ENCODE assay signal across 35 mouse cellular contexts in genomic region chr2:25588227-25588907, GRCm38 (mm10). TPM values are rescaled to one million over a fixed set of nuclear protein-coding genes. Genes with fewer than 3 reads are reported as not detected.
DNase-seq lines count a peak whose midpoint lies in the region; ATAC-seq and TF ChIP-seq lines count a peak whose summit lies in the region.
"Had no signal": no experiment of that assay in that cellular context is flagged by ENCODE, and none has a peak within 500 bp of the region (broad histone marks: within the 10 kb centered on the region; RNA-seq: fewer than 3 reads in every experiment).

No protein-coding gene starts in this region.

- no peak overlapping the region for H3K9ac ChIP-seq in heart, embryonic 15.5 days
- H3K9ac ChIP-seq in kidney, embryonic 14.5 days (ENCODE audit: low read depth, low read length): no peak overlapping the region
- H3K9ac ChIP-seq: forebrain, embryonic 13.5 days; hindbrain, embryonic 14.5 days; kidney, embryonic 15.5 days; limb, embryonic 12.5 days; midbrain, embryonic 15.5 days had no signal

- no peaks in the 10 kb centered on the region for H3K9me3 ChIP-seq in heart, embryonic 15.5 days (replicated peaks)
- H3K9me3 ChIP-seq in heart, embryonic 10.5 days: no peaks in the 10 kb centered on the region
- no peaks in the 10 kb centered on the region for H3K9me3 ChIP-seq in megakaryocyte, embryonic 14.5 days
- no peaks in the 10 kb centered on the region for H3K9me3 ChIP-seq in kidney, embryonic 14.5 days (ENCODE audit: control insufficient read depth, low read length)
- H3K9me3 ChIP-seq: forebrain, embryonic 13.5 days; kidney, embryonic 15.5 days; limb, embryonic 12.5 days; midbrain, embryonic 10.5 days; midbrain, embryonic 15.5 days had no signal

- peaks cover 55% of the 10 kb centered on the region for H3K36me3 ChIP-seq in heart, embryonic 15.5 days
- H3K36me3 ChIP-seq in heart, embryonic 10.5 days: peaks cover 97% of the 10 kb centered on the region
- H3K36me3 ChIP-seq in megakaryocyte, embryonic 14.5 days (replicated peaks; ENCODE audit: low read length): peaks cover 97% of the 10 kb centered on the region
- H3K36me3 ChIP-seq in myocyte (ENCODE audit: control insufficient read depth, insufficient read depth): peaks cover 31% of the 10 kb centered on the region
- peaks cover 90% of the 10 kb centered on the region for H3K36me3 ChIP-seq in kidney, embryonic 14.5 days (ENCODE audit: control insufficient read depth, insufficient read depth, low read length)

- no peak overlapping the region for H3K4me3 ChIP-seq in heart, embryonic 15.5 days
- H3K4me3 ChIP-seq in heart, embryonic 10.5 days: no peak overlapping the region
- peak overlapping the region; percentile 35 for H3K4me3 ChIP-seq in megakaryocyte, embryonic 14.5 days (replicated peaks)
- H3K4me3 ChIP-seq in myocyte: no peak overlapping the region
- H3K4me3 ChIP-seq in kidney, embryonic 14.5 days (ENCODE audit: low read length): no peak overlapping the region
- H3K4me3 ChIP-seq: forebrain, embryonic 13.5 days; heart, adult 2 months; kidney, embryonic 15.5 days; left cerebral cortex, adult 2 months; limb, embryonic 12.5 days; midbrain, embryonic 10.5 days; midbrain, embryonic 15.5 days had no signal

- peaks cover 16% of the 10 kb centered on the region for H3K4me1 ChIP-seq in heart, embryonic 15.5 days (replicated peaks)
- peaks cover 11% of the 10 kb centered on the region for H3K4me1 ChIP-seq in heart, embryonic 10.5 days
- H3K4me1 ChIP-seq in megakaryocyte, embryonic 14.5 days: peaks cover 13% of the 10 kb centered on the region
- no peaks in the 10 kb centered on the region for H3K4me1 ChIP-seq in kidney, embryonic 14.5 days (ENCODE audit: control insufficient read depth, insufficient read depth, low read length)
- H3K4me1 ChIP-seq: forebrain, embryonic 13.5 days; kidney, embryonic 15.5 days; midbrain, embryonic 10.5 days; midbrain, embryonic 15.5 days had no signal

- H3K4me2 ChIP-seq in heart, embryonic 15.5 days: no peak overlapping the region
- H3K4me2 ChIP-seq in myocyte (ENCODE audit: low read depth): no peak overlapping the region
- no peak overlapping the region for H3K4me2 ChIP-seq in kidney, embryonic 14.5 days (replicated peaks; ENCODE audit: low read depth, low read length)
- H3K4me2 ChIP-seq: forebrain, embryonic 13.5 days; hindbrain, embryonic 14.5 days; kidney, embryonic 15.5 days; limb, embryonic 12.5 days; midbrain, embryonic 15.5 days had no signal

- peak; percentile 49; the same call in 1 of the 2 replicates for ATAC-seq in heart, embryonic 15.5 days (replicated peaks; ENCODE audit: insufficient number of reproducible peaks, insufficient read depth, low FRiP score, low read depth)
- no peak for ATAC-seq in megakaryocyte, adult 5-6 weeks (ENCODE audit: poor library complexity, severe bottlenecking)
- no peak for ATAC-seq in kidney, embryonic 14.5 days (ENCODE audit: low FRiP score, low TSS enrichment)
- ATAC-seq: forebrain, embryonic 13.5 days; lung, postnatal 0 days; midbrain, embryonic 15.5 days had no signal

- H3K79me2 ChIP-seq in myocyte (ENCODE audit: control insufficient read depth, insufficient read depth): no peaks in the 10 kb centered on the region

- 85% methylated on average over 8 of the region's 8 CpGs for WGBS in heart, embryonic 15.5 days
- 86% methylated on average over 8 of the region's 8 CpGs for WGBS in heart, embryonic 10.5 days
- 94% methylated on average over 8 of the region's 8 CpGs for WGBS in kidney, embryonic 14.5 days

- peak overlapping the region; percentile 25; the same call in 1 of the 2 replicates for H3K27ac ChIP-seq in heart, embryonic 15.5 days
- no peak overlapping the region for H3K27ac ChIP-seq in heart, embryonic 10.5 days
- H3K27ac ChIP-seq in kidney, embryonic 14.5 days (ENCODE audit: low read depth, low read length): no peak overlapping the region
- H3K27ac ChIP-seq: forebrain, embryonic 13.5 days; heart, adult 2 months; hindbrain, embryonic 14.5 days; kidney, embryonic 15.5 days; left cerebral cortex, adult 2 months; limb, embryonic 12.5 days; midbrain, embryonic 10.5 days; midbrain, embryonic 15.5 days; stomach, postnatal 0 days had no signal

- no peak for TF ChIP-seq POLR2A in myocyte (IDR thresholded peaks at IDR 0.05; ENCODE audit: insufficient read length, low read depth)

- no peak for DNase-seq in heart, embryonic 10.5 days (ENCODE audit: low spot score)
- peak; percentile 62 for DNase-seq in layer of hippocampus, adult 9-11 months
- no peak for DNase-seq in layer of hippocampus, postnatal 14 days (ENCODE audit: low spot score in 2 of 2)
- DNase-seq: adrenal gland, postnatal 25 days; cerebellum, adult 8-10 months; cerebellum, postnatal 36 days; gastrocnemius, postnatal 14 days; heart, postnatal 10 days; kidney, adult 11 months; kidney, postnatal 25 days; lung, adult 18-20 months; lung, postnatal 4 days; right cerebral cortex, postnatal 4 days; thymus, adult 18-20 months; thymus, postnatal 25 days had no signal

- no peak overlapping the region for H3ac ChIP-seq in myocyte (ENCODE audit: control insufficient read depth, insufficient read length)

- H3K27me3 ChIP-seq in heart, embryonic 15.5 days: no peaks in the 10 kb centered on the region
- no peaks in the 10 kb centered on the region for H3K27me3 ChIP-seq in heart, embryonic 10.5 days (ENCODE audit: insufficient read depth, poor library complexity, severe bottlenecking)
- H3K27me3 ChIP-seq in megakaryocyte, embryonic 14.5 days (replicated peaks): no peaks in the 10 kb centered on the region
- H3K27me3 ChIP-seq in myocyte (ENCODE audit: control insufficient read depth, insufficient read depth, insufficient read length): no peaks in the 10 kb centered on the region
- H3K27me3 ChIP-seq in kidney, embryonic 14.5 days (ENCODE audit: control insufficient read depth, insufficient read depth, low read length): no peaks in the 10 kb centered on the region
- H3K27me3 ChIP-seq: forebrain, embryonic 13.5 days; kidney, embryonic 15.5 days; limb, embryonic 12.5 days; midbrain, embryonic 15.5 days had no signal

TF ChIP-seq in myocyte, 11 proteins besides CTCF, POLR2A, EP300 and RAD21:
- no peak for TF ChIP-seq MYOD1 (IDR thresholded peaks at IDR 0.05; ENCODE audit: control insufficient read depth in 1 of 3, insufficient read length in 2 of 3, low read depth in 2 of 3)
- TF ChIP-seq POLR2AphosphoS2 (IDR thresholded peaks at IDR 0.05; ENCODE audit: insufficient read length, low read depth): peak; percentile 57

RNA-seq across cellular contexts. Expression of gene Ajm1, which starts 6.8 kb away (rescaled TPM):
- polyA plus RNA-seq in heart, embryonic 15.5 days (2015; fragmentation: Nextera tagmentation; extraction: Ambion mirVana): 0.22 and 0.30 TPM in 2 replicates
- 0.08 TPM in 1 of 2 replicates, not detected in the other for polyA plus RNA-seq in heart, embryonic 10.5 days (2016; fragmentation: Nextera tagmentation; extraction: Ambion mirVana)
- 100 to 1,000 TPM in 1 of 2 experiments, 10 to 100 TPM in 1; 99.8 to 103 TPM for total RNA-seq in layer of hippocampus, postnatal 14 days (2021)
- 0.44 and 0.85 TPM in 2 replicates for polyA plus RNA-seq in megakaryocyte, embryonic 14.5 days (2012; ENCODE audit: insufficient read depth, low replicate concordance)
- total RNA-seq in megakaryocyte, adult 5-6 weeks (2015): not detected in 2 replicates
- not detected in 2 replicates for total RNA-seq in megakaryocyte, adult 5-6 weeks (2017)
- polyA plus RNA-seq in myocyte (2012; fragmentation: generic; extraction: Trizol): 1.0 TPM
- 0.07 and 0.18 TPM in 2 replicates for polyA plus RNA-seq in kidney, embryonic 14.5 days (2014; fragmentation: Nextera tagmentation; extraction: Ambion mirVana)
- total RNA-seq: neutrophil, adult 5-6 weeks had no signal
- polyA plus RNA-seq: lung, postnatal 0 days had no signal

RNA-seq across cellular contexts. Expression of gene Phpt1, which starts 13.3 kb away (rescaled TPM):
- 171 and 175 TPM in 2 replicates for polyA plus RNA-seq in heart, embryonic 15.5 days (2015; fragmentation: Nextera tagmentation; extraction: Ambion mirVana)
- 160 and 170 TPM in 2 replicates for polyA plus RNA-seq in heart, embryonic 10.5 days (2016; fragmentation: Nextera tagmentation; extraction: Ambion mirVana)
- 10 to 100 TPM; 81.2 to 83.8 TPM for total RNA-seq in layer of hippocampus, postnatal 14 days (2021)
- polyA plus RNA-seq in megakaryocyte, embryonic 14.5 days (2012; ENCODE audit: insufficient read depth, low replicate concordance): 4.7 TPM in 1 of 2 replicates, not detected in the other
- 12.7 and 15.1 TPM in 2 replicates for total RNA-seq in megakaryocyte, adult 5-6 weeks (2015)
- total RNA-seq in megakaryocyte, adult 5-6 weeks (2017): 8.4 and 11.8 TPM in 2 replicates
- 108 TPM for polyA plus RNA-seq in myocyte (2012; fragmentation: generic; extraction: Trizol)
- 229 and 294 TPM in 2 replicates for polyA plus RNA-seq in kidney, embryonic 14.5 days (2014; fragmentation: Nextera tagmentation; extraction: Ambion mirVana)

RNA-seq across cellular contexts. Expression of gene Mamdc4, which starts 13.7 kb away (rescaled TPM):
- 3.4 and 9.8 TPM in 2 replicates for polyA plus RNA-seq in heart, embryonic 15.5 days (2015; fragmentation: Nextera tagmentation; extraction: Ambion mirVana)
- 1.6 and 3.7 TPM in 2 replicates for polyA plus RNA-seq in heart, embryonic 10.5 days (2016; fragmentation: Nextera tagmentation; extraction: Ambion mirVana)
- 1 to 10 TPM; 1.7 to 2.6 TPM for total RNA-seq in layer of hippocampus, postnatal 14 days (2021)
- polyA plus RNA-seq in megakaryocyte, embryonic 14.5 days (2012; ENCODE audit: insufficient read depth, low replicate concordance): 0.75 TPM in 1 of 2 replicates, not detected in the other
- 0.09 and 2.3 TPM in 2 replicates for total RNA-seq in megakaryocyte, adult 5-6 weeks (2015)
- total RNA-seq in megakaryocyte, adult 5-6 weeks (2017): 0.15 and 5.0 TPM in 2 replicates
- polyA plus RNA-seq in myocyte (2012; fragmentation: generic; extraction: Trizol): 8.7 TPM
- polyA plus RNA-seq in kidney, embryonic 14.5 days (2014; fragmentation: Nextera tagmentation; extraction: Ambion mirVana): 3.3 and 7.5 TPM in 2 replicates

RNA-seq across cellular contexts. Expression of gene Rabl6, which starts 20.0 kb away (rescaled TPM):
- polyA plus RNA-seq in heart, embryonic 15.5 days (2015; fragmentation: Nextera tagmentation; extraction: Ambion mirVana): 41.0 and 50.2 TPM in 2 replicates
- 57.9 and 69.6 TPM in 2 replicates for polyA plus RNA-seq in heart, embryonic 10.5 days (2016; fragmentation: Nextera tagmentation; extraction: Ambion mirVana)
- 100 to 1,000 TPM; 105 to 107 TPM for total RNA-seq in layer of hippocampus, postnatal 14 days (2021)
- polyA plus RNA-seq in megakaryocyte, embryonic 14.5 days (2012; ENCODE audit: insufficient read depth, low replicate concordance): 36.6 and 58.2 TPM in 2 replicates
- total RNA-seq in megakaryocyte, adult 5-6 weeks (2015): 18.3 and 25.7 TPM in 2 replicates
- total RNA-seq in megakaryocyte, adult 5-6 weeks (2017): 34.0 and 43.0 TPM in 2 replicates
- polyA plus RNA-seq in myocyte (2012; fragmentation: generic; extraction: Trizol): 76.5 TPM
- 59.6 and 81.1 TPM in 2 replicates for polyA plus RNA-seq in kidney, embryonic 14.5 days (2014; fragmentation: Nextera tagmentation; extraction: Ambion mirVana)

RNA-seq across cellular contexts. Expression of gene Ccdc183, which starts 29.1 kb away (rescaled TPM):
- polyA plus RNA-seq in heart, embryonic 15.5 days (2015; fragmentation: Nextera tagmentation; extraction: Ambion mirVana): 0.09 and 0.13 TPM in 2 replicates
- 0.07 and 0.21 TPM in 2 replicates for polyA plus RNA-seq in heart, embryonic 10.5 days (2016; fragmentation: Nextera tagmentation; extraction: Ambion mirVana)
- total RNA-seq in layer of hippocampus, postnatal 14 days (2021): not detected
- polyA plus RNA-seq in megakaryocyte, embryonic 14.5 days (2012; ENCODE audit: insufficient read depth, low replicate concordance): 0.15 TPM in 1 of 2 replicates, not detected in the other
- total RNA-seq in megakaryocyte, adult 5-6 weeks (2015): not detected in 2 replicates
- total RNA-seq in megakaryocyte, adult 5-6 weeks (2017): not detected in 2 replicates
- polyA plus RNA-seq in myocyte (2012; fragmentation: generic; extraction: Trizol): 0.13 TPM
- 0.23 and 0.29 TPM in 2 replicates for polyA plus RNA-seq in kidney, embryonic 14.5 days (2014; fragmentation: Nextera tagmentation; extraction: Ambion mirVana)
- total RNA-seq: adrenal gland, adult 18-20 months; adrenal gland, postnatal 25 days; gastrocnemius, postnatal 14 days; heart, adult 2 months; heart, postnatal 10 days; hematopoietic stem cell, adult 5-6 weeks; left cerebral cortex, adult 2 months; left cerebral cortex, postnatal 25 days; neutrophil, adult 5-6 weeks had no signal
- polyA plus RNA-seq: heart, adult 2 months; spleen, adult 2 months had no signal

Comparison
In these comparisons a context has a peak if more than half of its experiments do, and no peak if none do; other contexts are left out.
1. RNA of gene Phpt1, which starts 13.3 kb away (polyA plus RNA-seq): 229 to 294 TPM in kidney, embryonic 14.5 days, 171 to 175 TPM in heart, embryonic 15.5 days, 160 to 170 TPM in heart, embryonic 10.5 days and 108 TPM in myocyte (single experiment); 4.7 TPM in megakaryocyte, embryonic 14.5 days; every median in the first group is over 10 times any median in the second.